Mouse (Mus musculus) macrophage (primary cell): Measurements from ENCODE around the gene Olfr764-ps1. TPM values are rescaled to one million over a fixed set of nuclear protein-coding genes. Genes with fewer than 3 reads are reported as not detected.
"Not testable (repeated sequence)": the region's sequence is repeated elsewhere in the genome, so short reads cannot be mapped to it uniquely, and the experiment has no call there.

ENCODE experiments used
- H3K27ac ChIP-seq: fragments of 350-480 bp; formaldehyde crosslinking; 2 replicates; pipeline ENCODE4 v1.9.0; 2021
- H3K36me3 ChIP-seq: fragments of 350-480 bp; formaldehyde crosslinking; 2 replicates; pipeline ENCODE4 v1.9.0; 2021; ENCODE audit errors: inconsistent target
- H3K4me3 ChIP-seq: fragments of 350-480 bp; formaldehyde crosslinking; 2 replicates; pipeline ENCODE4 v1.9.0; 2021; ENCODE audit errors: inconsistent target
- H3K79me2 ChIP-seq: fragments of 350-480 bp; formaldehyde crosslinking; 2 replicates; pipeline ENCODE4 v1.9.0; 2021; ENCODE audit errors: inconsistent target
- WGBS: methylation state at CpG from one replicate; pipeline ENCODE4 v1.1.7; 2026; ENCODE audit warnings: inconsistent platforms; ENCODE audit not compliant: missing documents; 5-methylcytosine and 5-hydroxymethylcytosine counted together
- polyA plus RNA-seq: library from polyadenylated mRNA; stranded (reverse); fragments of 250-400 nt; gene quantifications from 3 replicates; pipeline ENCODE4 v1.2.4, GENCODE M21; 2018; ENCODE audit warnings: inconsistent platforms
- total RNA-seq, 78 experiments: library from RNA; depleted of rRNA; stranded (reverse); fragments of 250-400 nt; gene quantifications; 1 replicate in 9 of 78; 2 replicates in 24 of 78; 3 replicates in 43 of 78; 4 replicates in 2 of 78; pipeline ENCODE4 v1.2.4; 2018; ENCODE audit warnings: inconsistent platforms in 56 of 78

Olfr764-ps1 gene
- total RNA-seq (2018; cell fraction: chromatin; rRNA removed), result not detected
- total RNA-seq (2018; cell fraction: cytosol; rRNA removed), result not detected
- not detected for total RNA-seq (2018; cell fraction: nucleus; rRNA removed)
- polyA plus RNA-seq, result not detected in 3 replicates

GRCm38 (mm10) chr10:129039796-129040195, at the start of gene Olfr764-ps1:
Olfr764-ps1 (minus strand) TSS chr10:129039896.
- no peak within 1 kb of the TSS for H3K4me3 ChIP-seq
- no peaks in the 10 kb centered on the region for H3K79me2 ChIP-seq
- H3K27ac ChIP-seq, result no peak within 1 kb of the TSS
- no peaks in the 10 kb centered on the region for H3K36me3 ChIP-seq
- WGBS, result 90% methylated on average over 3 of the region's 3 CpGs

DNA sequence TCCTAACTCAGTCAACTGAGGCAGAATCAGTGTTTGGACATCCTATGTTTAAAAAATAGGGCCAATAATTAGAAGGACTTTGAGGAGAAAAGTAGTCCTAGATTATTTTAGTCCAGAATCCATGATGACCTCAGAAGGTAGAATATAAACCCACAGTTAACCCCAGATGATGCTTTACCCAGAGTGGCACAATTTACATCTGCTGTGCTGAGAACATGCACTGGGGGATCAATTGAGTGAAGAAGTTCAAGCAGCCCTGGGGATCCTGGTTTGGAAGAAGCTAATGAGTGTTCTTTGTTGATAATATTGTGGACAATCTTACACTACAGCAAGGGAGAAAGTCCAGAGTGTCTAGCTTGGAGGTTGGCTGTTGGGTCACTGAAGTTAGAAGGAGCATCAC, 43.1 kb upstream of the Olfr764-ps1 start, which contains the start of gene Olfr767:
Gene Olfr767 (minus strand): TSS at position 101 of the 400 bp plus-strand sequence.
- not testable (repeated sequence) for H3K27ac ChIP-seq, H3K36me3 ChIP-seq, H3K79me2 ChIP-seq, H3K4me3 ChIP-seq

GRCm38 (mm10) chr10:129068877-129069276, 29.2 kb upstream of the Olfr764-ps1 start, which contains the start of gene Olfr766-ps1:
Olfr766-ps1 (minus strand) TSS chr10:129068977.
- H3K79me2 ChIP-seq, result no peaks in the 10 kb centered on the region
- 100% methylated on average over 2 of the region's 2 CpGs for WGBS
- H3K4me3 ChIP-seq, result no peak within 1 kb of the TSS
- no peak within 1 kb of the TSS for H3K27ac ChIP-seq
- H3K36me3 ChIP-seq, result no peaks in the 10 kb centered on the region

DNA sequence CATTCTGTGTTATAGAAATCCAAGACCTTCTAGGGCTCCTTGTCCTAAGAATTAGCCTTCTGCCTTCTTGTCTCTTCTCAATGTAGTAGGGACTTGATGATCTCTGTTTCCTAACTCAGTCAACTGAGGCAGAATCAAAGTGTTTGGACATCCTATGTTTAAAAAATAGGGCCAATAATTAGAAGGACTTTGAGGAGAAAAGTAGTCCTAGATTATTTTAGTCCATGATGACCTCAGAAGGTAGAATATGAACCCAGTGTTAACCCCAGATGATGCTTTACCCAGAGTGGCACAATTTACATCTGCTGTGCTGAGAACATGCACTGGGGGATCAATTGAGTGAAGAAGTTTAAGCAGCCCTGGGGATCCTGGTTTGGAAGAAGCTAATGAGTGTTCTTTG, 10.2 kb upstream of the Olfr764-ps1 start, which contains the start of gene Olfr765:
Gene Olfr765 (minus strand): TSS at position 101 of the 400 bp plus-strand sequence.
- H3K36me3 ChIP-seq, H3K4me3 ChIP-seq, H3K79me2 ChIP-seq, H3K27ac ChIP-seq: not testable (repeated sequence)

- no peak overlapping the region for H3K4me3 ChIP-seq
- WGBS, result 85% methylated on average over 2 of the region's 2 CpGs
- no peaks in the 10 kb centered on the region for H3K36me3 ChIP-seq
- H3K79me2 ChIP-seq, result no peaks in the 10 kb centered on the region
- H3K27ac ChIP-seq, result no peak overlapping the region
Observed at GRCm38 (mm10) chr10:129028343-129028742, 11.4 kb downstream of the Olfr764-ps1 start.

DNA sequence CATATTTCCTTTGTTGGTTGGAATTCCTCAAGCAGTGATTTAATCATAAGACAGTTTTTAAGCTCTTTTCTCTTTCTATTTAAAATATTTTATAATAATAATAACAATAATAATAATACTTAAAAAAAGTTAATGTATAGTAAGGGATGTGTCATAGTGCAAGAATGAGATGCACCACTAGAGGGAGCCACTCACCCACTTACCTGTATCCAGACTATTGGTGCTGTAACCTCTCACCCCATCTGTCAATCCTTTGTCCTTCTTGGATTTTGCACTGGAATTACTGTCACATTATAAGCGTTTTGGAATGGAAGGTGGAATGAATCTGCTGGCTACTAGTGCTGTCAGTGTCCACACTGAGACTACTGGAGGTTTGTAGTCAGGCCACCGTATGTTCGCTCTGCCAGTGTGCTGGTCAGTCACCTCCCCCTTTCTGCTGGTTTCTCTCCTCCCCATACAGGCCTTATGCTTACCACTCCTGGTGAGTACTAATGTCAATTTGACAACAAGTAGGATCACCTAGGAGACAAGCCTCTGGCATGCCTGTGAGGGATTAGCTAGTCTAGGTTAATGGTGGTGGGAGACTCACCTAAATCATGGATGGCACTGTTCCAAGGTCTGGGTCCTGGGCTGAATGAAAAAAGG, 13.6 kb downstream of the Olfr764-ps1 start:
- Histone ChIP-seq H3K27ac (no peak overlapping the region), H3K4me3 (no peak overlapping the region), H3K79me2 (no peaks in the 10 kb centered on the region), H3K36me3 (no peaks in the 10 kb centered on the region)
- 62% methylated on average over 3 of the region's 3 CpGs for WGBS

DNA sequence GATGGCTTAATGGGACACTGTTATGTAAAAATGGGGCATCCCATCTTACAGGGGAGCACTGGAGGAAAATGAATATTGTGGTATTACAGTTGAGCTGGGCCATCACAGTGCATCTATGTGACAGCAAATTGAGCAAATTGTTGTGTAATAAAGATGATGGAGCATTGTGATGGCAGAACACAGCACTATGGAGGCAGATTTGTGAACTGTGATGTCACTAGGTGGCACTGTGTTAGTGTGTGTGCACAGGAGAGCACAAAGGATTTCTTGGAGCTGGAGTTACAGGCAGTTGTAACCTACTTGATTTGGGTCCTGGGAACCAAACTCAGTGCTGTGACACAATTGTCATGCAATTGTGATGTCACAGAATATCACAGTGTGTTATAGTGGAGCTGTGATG, 16.4 kb downstream of the Olfr764-ps1 start:
- no peak overlapping the region for H3K4me3 ChIP-seq
- H3K36me3 ChIP-seq, result no peaks in the 10 kb centered on the region
- H3K27ac ChIP-seq, result no peak overlapping the region
- no peaks in the 10 kb centered on the region for H3K79me2 ChIP-seq

GRCm38 (mm10) chr10:129014477-129014876, 25.2 kb downstream of the Olfr764-ps1 start:
- H3K4me3 ChIP-seq, result no peak overlapping the region
- H3K79me2 ChIP-seq, result no peaks in the 10 kb centered on the region
- no peak overlapping the region for H3K27ac ChIP-seq
- no peaks in the 10 kb centered on the region for H3K36me3 ChIP-seq

- no CpG with 5 or more reads among the region's 5 CpGs for WGBS
- not testable (repeated sequence) for H3K27ac ChIP-seq, H3K4me3 ChIP-seq, H3K36me3 ChIP-seq, H3K79me2 ChIP-seq
Observed at GRCm38 (mm10) chr10:129011511-129011910, 28.2 kb downstream of the Olfr764-ps1 start.

DNA sequence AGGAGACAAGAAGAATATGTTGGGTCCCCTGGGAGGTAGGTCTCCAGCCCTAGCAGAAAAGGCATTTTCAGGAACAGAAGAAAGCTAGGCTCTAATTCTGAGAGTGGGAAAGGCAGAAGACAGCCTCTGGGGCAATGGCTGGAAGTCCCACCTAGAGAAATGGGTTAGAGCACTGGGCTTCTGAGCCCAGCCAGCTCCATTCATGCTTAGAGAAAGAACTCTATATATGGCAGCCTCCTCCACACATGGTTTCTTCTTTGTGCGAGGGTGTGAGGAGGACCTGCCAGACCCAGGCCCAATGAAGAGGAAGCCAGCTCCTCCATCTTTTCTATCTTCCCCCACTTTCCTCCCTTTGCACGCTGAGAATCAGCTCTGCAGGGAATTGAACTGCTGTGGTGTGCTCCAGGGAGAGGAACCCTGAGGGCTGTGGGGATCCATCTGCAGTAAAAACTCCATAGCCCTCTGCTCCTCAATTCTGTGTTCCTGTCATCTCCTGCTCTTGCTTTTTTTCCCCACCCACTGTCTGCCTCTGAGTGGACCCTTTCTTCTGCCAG, 29.3 kb downstream of the Olfr764-ps1 start, which contains the start of gene Olfr763:
Gene Olfr763 (plus strand): TSS at position 504 of the 554 bp plus-strand sequence.
- H3K4me3 ChIP-seq, result no peak within 1 kb of the TSS
- no peaks in the 10 kb centered on the region for H3K36me3 ChIP-seq
- 74% methylated on average over 2 of the region's 2 CpGs for WGBS
- H3K79me2 ChIP-seq, result no peaks in the 10 kb centered on the region
- H3K27ac ChIP-seq, result no peak within 1 kb of the TSS

DNA sequence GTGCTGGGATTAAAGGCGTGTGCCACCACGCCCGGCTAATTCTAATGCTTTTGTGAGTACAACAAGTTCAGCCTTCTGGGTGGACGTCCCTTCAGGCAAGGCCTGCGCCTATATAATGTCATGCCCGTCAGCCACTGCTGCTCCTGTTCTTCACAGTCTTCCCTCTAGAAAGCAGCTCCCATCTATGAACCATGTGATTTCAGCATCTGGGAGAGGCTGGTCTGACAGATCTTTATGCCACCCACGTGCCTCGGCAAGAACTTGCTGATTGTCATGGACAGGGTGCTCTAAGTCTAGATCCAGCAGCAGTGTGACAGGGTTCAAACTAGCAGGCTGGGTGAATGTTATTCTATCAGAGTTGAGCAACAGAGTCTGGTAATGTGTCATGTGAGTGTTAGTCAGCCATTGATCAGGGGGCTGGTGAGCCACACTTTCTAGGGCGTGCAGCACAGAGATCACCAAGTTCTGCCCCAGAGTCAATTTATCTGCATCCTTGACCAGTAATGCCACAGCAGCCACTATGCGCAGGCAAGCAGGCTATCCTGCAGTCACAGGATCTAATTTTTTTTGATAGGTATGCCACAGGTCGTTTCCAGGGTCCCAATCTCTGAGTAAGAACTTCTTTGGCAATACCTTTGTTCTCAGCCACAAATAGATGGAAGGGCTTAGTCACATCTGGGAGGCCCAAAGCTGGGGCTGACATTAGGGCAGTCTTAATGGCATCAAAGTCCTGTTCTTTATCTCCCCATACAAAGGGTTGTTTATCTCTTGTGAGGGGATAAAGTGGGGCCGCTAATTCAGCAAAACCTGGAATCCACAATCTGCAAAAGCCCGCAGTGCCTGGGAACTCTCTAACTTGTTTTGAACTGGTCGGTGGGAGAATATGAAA, 35.4 kb downstream of the Olfr764-ps1 start:
- Histone ChIP-seq H3K27ac (no peak overlapping the region), H3K79me2 (no peaks in the 10 kb centered on the region), H3K36me3 (no peaks in the 10 kb centered on the region), H3K4me3 (no peak overlapping the region)
- WGBS, result 89% methylated on average over 14 of the region's 14 CpGs

- H3K27ac ChIP-seq, result no peak overlapping the region
- WGBS, result 81% methylated on average over 4 of the region's 4 CpGs
- no peaks in the 10 kb centered on the region for H3K79me2 ChIP-seq
- H3K36me3 ChIP-seq, result no peaks in the 10 kb centered on the region
- no peak overlapping the region for H3K4me3 ChIP-seq
Observed at GRCm38 (mm10) chr10:128996523-128997040, 43.1 kb downstream of the Olfr764-ps1 start.

GRCm38 (mm10) chr10:128995796-128996195, 43.9 kb downstream of the Olfr764-ps1 start:
- Histone ChIP-seq H3K4me3 (no peak overlapping the region), H3K79me2 (no peaks in the 10 kb centered on the region), H3K27ac (no peak overlapping the region), H3K36me3 (no peaks in the 10 kb centered on the region)
- 94% methylated on average over 1 of the region's 1 CpGs for WGBS

GRCm38 (mm10) chr10:128990994-128991393, 48.7 kb downstream of the Olfr764-ps1 start:
- H3K79me2 ChIP-seq, result no peaks in the 10 kb centered on the region
- H3K4me3 ChIP-seq, result no peak overlapping the region
- H3K27ac ChIP-seq, result no peak overlapping the region
- no peaks in the 10 kb centered on the region for H3K36me3 ChIP-seq
